Mouse (Mus musculus): Measurements from ENCODE around the gene Cgas. TPM values are rescaled to one million over a fixed set of nuclear protein-coding genes. Genes with fewer than 3 reads are reported as not detected.

The Cgas gene
- polyA plus RNA-seq, 1 experiment = 1.8 TPM

DNA sequence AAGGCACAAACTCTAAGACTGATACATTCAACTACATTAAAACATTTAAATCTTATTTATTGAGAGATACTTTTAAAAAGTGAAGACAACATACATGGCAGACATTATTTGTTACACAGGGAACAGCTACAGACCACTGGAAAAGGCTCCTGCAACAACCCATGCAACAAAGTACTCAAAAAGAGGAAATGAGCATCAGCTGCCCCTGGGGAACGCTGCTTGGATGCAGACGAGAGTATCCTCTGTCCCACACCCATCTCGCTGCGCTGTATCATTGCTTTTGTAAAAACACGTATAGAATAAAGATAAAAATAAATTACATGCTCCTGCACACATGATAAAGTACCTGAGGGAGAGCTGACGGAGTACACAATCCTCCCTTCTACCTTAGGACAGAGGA, 12.6 kb downstream of the Cgas start:
- no peaks in the 10 kb centered on the region for H3K79me2 ChIP-seq (ENCODE audit: control insufficient read depth, insufficient read depth)
- TF ChIP-seq MYOD1 (IDR thresholded peaks at IDR 0.05; ENCODE audit: control insufficient read depth, insufficient read length, low read depth) (no peak), MYOG (IDR thresholded peaks at IDR 0.05; ENCODE audit: control insufficient read depth, extremely low read depth, insufficient read length) (no peak), MAX (IDR thresholded peaks at IDR 0.05) (no peak), USF1 (IDR thresholded peaks at IDR 0.05; ENCODE audit: low read depth) (no peak), FOSL1 (IDR thresholded peaks at IDR 0.05; ENCODE audit: insufficient read depth, low read length, poor library complexity, severe bottlenecking) (no peak), CEBPB (IDR thresholded peaks at IDR 0.05; ENCODE audit: low read depth) (no peak), CTCF (IDR thresholded peaks at IDR 0.05; ENCODE audit: control insufficient read depth, insufficient read depth, insufficient read length) (no peak)

GRCm38 (mm10) chr9:78429551-78429950, 13.5 kb downstream of the Cgas start:
- no peaks in the 10 kb centered on the region for H3K79me2 ChIP-seq (ENCODE audit: control insufficient read depth, insufficient read depth)
- TF ChIP-seq CEBPB (IDR thresholded peaks at IDR 0.05; ENCODE audit: low read depth) = no peak
- TF ChIP-seq MAX (IDR thresholded peaks at IDR 0.05) = no peak
- no peak for TF ChIP-seq CTCF (IDR thresholded peaks at IDR 0.05; ENCODE audit: control insufficient read depth, insufficient read depth, insufficient read length)
- TF ChIP-seq MYOG (IDR thresholded peaks at IDR 0.05; ENCODE audit: control insufficient read depth, extremely low read depth, insufficient read length) = no peak
- no peak for TF ChIP-seq USF1 (IDR thresholded peaks at IDR 0.05; ENCODE audit: low read depth)
- no peak for TF ChIP-seq FOSL1 (IDR thresholded peaks at IDR 0.05; ENCODE audit: insufficient read depth, low read length, poor library complexity, severe bottlenecking)
- no peak for TF ChIP-seq MYOD1 (IDR thresholded peaks at IDR 0.05; ENCODE audit: control insufficient read depth, insufficient read length, low read depth)
- no peaks in the 10 kb centered on the region for H3K79me3 ChIP-seq (ENCODE audit: low read depth)
- H3K4me3 ChIP-seq (ENCODE audit: insufficient read depth, poor library complexity, severe bottlenecking) = no peak overlapping the region
- no peak overlapping the region for H3ac ChIP-seq (ENCODE audit: control insufficient read depth, insufficient read length, low read depth)
- H3K27me3 ChIP-seq (ENCODE audit: control insufficient read depth, insufficient read depth, insufficient read length) = no peaks in the 10 kb centered on the region
- no peaks in the 10 kb centered on the region for H3K36me3 ChIP-seq (ENCODE audit: control insufficient read depth, insufficient read depth)

More for the DNA sequence above, 12.6 kb downstream of the Cgas start:
- no peak overlapping the region for H3K4me3 ChIP-seq (ENCODE audit: insufficient read depth, poor library complexity, severe bottlenecking)
- no peak overlapping the region for H3ac ChIP-seq (ENCODE audit: control insufficient read depth, insufficient read length, low read depth)
- H3K27me3 ChIP-seq (ENCODE audit: control insufficient read depth, insufficient read depth, insufficient read length) = no peaks in the 10 kb centered on the region
- peaks cover 5% of the 10 kb centered on the region for H3K36me3 ChIP-seq (ENCODE audit: control insufficient read depth, insufficient read depth)
- H3K79me3 ChIP-seq (ENCODE audit: low read depth) = no peaks in the 10 kb centered on the region

- Histone ChIP-seq H3K4me3 (ENCODE audit: insufficient read depth, poor library complexity, severe bottlenecking) (no peak overlapping the region), H3K79me2 (ENCODE audit: control insufficient read depth, insufficient read depth) (no peaks in the 10 kb centered on the region), H3K36me3 (ENCODE audit: control insufficient read depth, insufficient read depth) (no peaks in the 10 kb centered on the region), H3K27me3 (ENCODE audit: control insufficient read depth, insufficient read depth, insufficient read length) (no peaks in the 10 kb centered on the region), H3ac (ENCODE audit: control insufficient read depth, insufficient read length, low read depth) (no peak overlapping the region), H3K79me3 (ENCODE audit: low read depth) (no peaks in the 10 kb centered on the region)
- TF ChIP-seq FOSL1 (IDR thresholded peaks at IDR 0.05; ENCODE audit: insufficient read depth, low read length, poor library complexity, severe bottlenecking) (no peak), MYOD1 (IDR thresholded peaks at IDR 0.05; ENCODE audit: control insufficient read depth, insufficient read length, low read depth) (no peak), MYOG (IDR thresholded peaks at IDR 0.05; ENCODE audit: control insufficient read depth, extremely low read depth, insufficient read length) (no peak), CEBPB (IDR thresholded peaks at IDR 0.05; ENCODE audit: low read depth) (no peak), MAX (IDR thresholded peaks at IDR 0.05) (no peak), CTCF (IDR thresholded peaks at IDR 0.05; ENCODE audit: control insufficient read depth, insufficient read depth, insufficient read length) (no peak), USF1 (IDR thresholded peaks at IDR 0.05; ENCODE audit: low read depth) (no peak)
Measured at GRCm38 (mm10) chr9:78428870-78429432, 14.1 kb downstream of the Cgas start.

DNA sequence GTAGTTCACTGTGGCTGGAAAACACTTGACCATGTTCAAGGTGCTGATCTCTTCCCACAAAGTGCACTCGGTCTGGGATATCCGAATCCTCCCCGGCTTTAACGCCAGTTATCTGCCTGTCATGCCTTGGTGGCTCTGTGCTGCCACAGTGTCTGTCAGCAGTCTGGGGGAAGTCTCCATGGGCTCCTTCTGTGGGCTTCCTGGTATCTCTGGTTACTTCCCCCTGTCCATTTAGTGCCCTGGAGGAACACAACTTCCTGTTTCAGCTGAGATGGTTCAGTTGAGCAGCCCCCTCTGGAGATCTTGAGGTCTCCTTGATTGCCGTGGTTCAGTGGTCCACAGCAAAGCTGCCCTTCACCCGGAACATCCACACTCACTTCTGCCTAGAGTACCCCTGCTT, 14.9 kb downstream of the Cgas start:
- Histone ChIP-seq H3K36me3 (ENCODE audit: control insufficient read depth, insufficient read depth) (no peaks in the 10 kb centered on the region), H3K27me3 (ENCODE audit: control insufficient read depth, insufficient read depth, insufficient read length) (no peaks in the 10 kb centered on the region), H3K79me2 (ENCODE audit: control insufficient read depth, insufficient read depth) (no peaks in the 10 kb centered on the region), H3ac (ENCODE audit: control insufficient read depth, insufficient read length, low read depth) (no peak overlapping the region), H3K79me3 (ENCODE audit: low read depth) (no peaks in the 10 kb centered on the region), H3K4me3 (ENCODE audit: insufficient read depth, poor library complexity, severe bottlenecking) (no peak overlapping the region)
- TF ChIP-seq MYOD1 (IDR thresholded peaks at IDR 0.05; ENCODE audit: control insufficient read depth, insufficient read length, low read depth) (no peak), MAX (IDR thresholded peaks at IDR 0.05) (no peak), CTCF (IDR thresholded peaks at IDR 0.05; ENCODE audit: control insufficient read depth, insufficient read depth, insufficient read length) (no peak), FOSL1 (IDR thresholded peaks at IDR 0.05; ENCODE audit: insufficient read depth, low read length, poor library complexity, severe bottlenecking) (no peak), USF1 (IDR thresholded peaks at IDR 0.05; ENCODE audit: low read depth) (no peak), MYOG (IDR thresholded peaks at IDR 0.05; ENCODE audit: control insufficient read depth, extremely low read depth, insufficient read length) (no peak), CEBPB (IDR thresholded peaks at IDR 0.05; ENCODE audit: low read depth) (no peak)

DNA sequence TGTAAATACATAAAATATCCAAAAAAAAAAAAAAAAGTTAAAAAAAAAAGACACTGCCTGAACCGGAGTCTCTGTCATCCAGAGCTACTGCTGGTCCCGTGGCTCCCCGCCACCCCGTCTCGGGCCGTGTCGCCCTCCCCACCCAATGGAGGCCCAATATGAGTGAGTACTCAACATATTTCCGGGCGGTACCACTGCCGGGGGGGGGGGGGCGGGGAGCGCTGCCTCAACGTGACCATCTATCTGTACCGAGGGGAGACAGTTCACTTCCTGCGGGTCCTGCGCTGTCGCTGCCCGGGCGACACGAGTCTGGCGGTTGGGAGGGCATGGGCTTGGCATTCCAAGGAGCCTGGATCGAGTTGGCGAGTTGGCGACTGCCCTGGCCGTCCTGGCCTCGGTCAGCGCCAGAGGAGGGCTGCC, 15.7 kb downstream of the Cgas start:
- no peaks in the 10 kb centered on the region for H3K36me3 ChIP-seq (ENCODE audit: control insufficient read depth, insufficient read depth)
- no peaks in the 10 kb centered on the region for H3K27me3 ChIP-seq (ENCODE audit: control insufficient read depth, insufficient read depth, insufficient read length)
- no peak overlapping the region for H3K4me3 ChIP-seq (ENCODE audit: insufficient read depth, poor library complexity, severe bottlenecking)
- no peaks in the 10 kb centered on the region for H3K79me2 ChIP-seq (ENCODE audit: control insufficient read depth, insufficient read depth)
- no peak for TF ChIP-seq USF1 (IDR thresholded peaks at IDR 0.05; ENCODE audit: low read depth)
- H3ac ChIP-seq (ENCODE audit: control insufficient read depth, insufficient read length, low read depth) = no peak overlapping the region
- H3K79me3 ChIP-seq (ENCODE audit: low read depth) = no peaks in the 10 kb centered on the region

- Histone ChIP-seq H3K36me3 (ENCODE audit: control insufficient read depth, insufficient read depth) (no peaks in the 10 kb centered on the region), H3K79me2 (ENCODE audit: control insufficient read depth, insufficient read depth) (no peaks in the 10 kb centered on the region), H3K79me3 (ENCODE audit: low read depth) (no peaks in the 10 kb centered on the region), H3ac (ENCODE audit: control insufficient read depth, insufficient read length, low read depth) (no peak overlapping the region), H3K4me3 (ENCODE audit: insufficient read depth, poor library complexity, severe bottlenecking) (no peak overlapping the region), H3K27me3 (ENCODE audit: control insufficient read depth, insufficient read depth, insufficient read length) (no peaks in the 10 kb centered on the region)
- no peak for TF ChIP-seq MYOD1 (IDR thresholded peaks at IDR 0.05; ENCODE audit: control insufficient read depth, insufficient read length, low read depth)
Measured at GRCm38 (mm10) chr9:78401596-78401995, 41.4 kb downstream of the Cgas start.
